In genomic region chr2:5301286-5301685, GRCm38 (mm10) we compare ENCODE assay signal across 17 mouse cellular contexts.
"Had no signal": no experiment of that assay in that cellular context is flagged by ENCODE, and none has a peak within 500 bp of the region (broad histone marks: within the 10 kb centered on the region; RNA-seq: fewer than 3 reads in every experiment).

No protein-coding gene starts in this region.

- H3K9ac ChIP-seq: lung, embryonic 15.5 days; midbrain, embryonic 12.5 days; neural tube, embryonic 13.5 days; neural tube, embryonic 15.5 days had no signal

- H3K9me3 ChIP-seq: lung, embryonic 15.5 days; midbrain, embryonic 10.5 days; midbrain, embryonic 12.5 days; neural tube, embryonic 13.5 days; neural tube, embryonic 15.5 days had no signal

- H3K27ac ChIP-seq: lung, embryonic 15.5 days; midbrain, embryonic 10.5 days; midbrain, embryonic 12.5 days; neural tube, embryonic 13.5 days; neural tube, embryonic 15.5 days had no signal

- H3K4me3 ChIP-seq: lung, embryonic 15.5 days; midbrain, embryonic 10.5 days; midbrain, embryonic 12.5 days; myocyte; neural tube, embryonic 13.5 days; neural tube, embryonic 15.5 days had no signal

- H3K4me1 ChIP-seq: lung, embryonic 15.5 days; midbrain, embryonic 12.5 days; neural tube, embryonic 13.5 days; neural tube, embryonic 15.5 days had no signal

- H3K27me3 ChIP-seq: lung, embryonic 15.5 days; midbrain, embryonic 12.5 days; neural tube, embryonic 13.5 days; neural tube, embryonic 15.5 days had no signal

- H3K4me2 ChIP-seq: lung, embryonic 15.5 days; midbrain, embryonic 12.5 days; neural tube, embryonic 13.5 days; neural tube, embryonic 15.5 days had no signal

- ATAC-seq: midbrain, embryonic 16.5 days had no signal

- H3K36me3 ChIP-seq: lung, embryonic 15.5 days; midbrain, embryonic 10.5 days; midbrain, embryonic 12.5 days; neural tube, embryonic 13.5 days; neural tube, embryonic 15.5 days had no signal

- DNase-seq: lung, adult 18-20 months; midbrain, embryonic 14.5 days; retina, postnatal 1 day; right cerebral cortex, adult 18-20 months; right cerebral cortex, postnatal 25 days; right cerebral cortex, postnatal 4 days; spleen, adult 18-20 months; thymus, adult 18-20 months; thymus, postnatal 14 days; thymus, postnatal 36 days had no signal
